Mouse (Mus musculus): ENCODE results near the gene Cops2.

Cops2 gene

GRCm38 (mm10) chr2:125781978-125782718, 76.8 kb downstream of the Cops2 start:
- no peak for DNase-seq (ENCODE audit: low spot score in 2 of 2)

DNA sequence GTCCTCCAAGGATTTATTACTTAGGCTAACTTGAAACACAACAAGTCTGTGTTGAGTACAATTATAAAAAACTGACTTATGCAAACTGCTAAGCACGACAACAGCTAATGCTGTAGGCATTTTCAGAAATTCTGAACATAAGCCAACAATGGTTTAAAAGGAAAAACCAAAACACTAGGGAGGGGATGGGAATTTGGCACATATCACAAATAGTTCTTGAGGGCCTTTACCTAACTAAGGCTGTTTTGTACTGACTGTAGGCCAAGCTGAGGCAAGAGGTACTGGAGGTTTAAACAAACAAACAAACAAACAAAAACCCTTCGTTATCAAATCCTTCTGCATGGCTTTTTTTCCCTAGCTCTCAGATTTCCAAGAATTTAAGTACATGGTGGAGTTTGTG, 77.9 kb downstream of the Cops2 start:
- DNase-seq (ENCODE audit: low spot score in 2 of 2) = no peak

Measured in thymus, postnatal 10 days (tissue).